Mouse (Mus musculus): ENCODE measurements around the gene Fetub. TPM values are rescaled to one million over a fixed set of nuclear protein-coding genes. Genes with fewer than 3 reads are reported as not detected.

Fetub gene
- polyA plus RNA-seq, 1 experiment from 2014 or later: not detected

Other genes with a start within 250 kb of the Fetub start
- gene Crygs, start 106.8 kb upstream of the Fetub start, polyA plus RNA-seq (2016; fragmentation: Nextera tagmentation; extraction: Ambion mirVana): 0.62 and 0.88 TPM in 2 replicates
- 33.8 and 35.2 TPM in 2 replicates for gene Tbccd1, start 60.7 kb upstream of the Fetub start, polyA plus RNA-seq (2016; fragmentation: Nextera tagmentation; extraction: Ambion mirVana)
- 97.9 and 102 TPM in 2 replicates for gene Dnajb11, start 60.5 kb upstream of the Fetub start, polyA plus RNA-seq (2016; fragmentation: Nextera tagmentation; extraction: Ambion mirVana)
- gene Ahsg, start 27.1 kb upstream of the Fetub start, polyA plus RNA-seq (2016; fragmentation: Nextera tagmentation; extraction: Ambion mirVana): not detected in 2 replicates
- gene Hrg, start 32.7 kb downstream of the Fetub start, polyA plus RNA-seq (2016; fragmentation: Nextera tagmentation; extraction: Ambion mirVana): not detected in 2 replicates
- not detected in 2 replicates for gene Kng2, start 111.1 kb downstream of the Fetub start, polyA plus RNA-seq (2016; fragmentation: Nextera tagmentation; extraction: Ambion mirVana)
- 0.14 TPM in 1 of 2 replicates, not detected in the other for gene Kng1, start 139.5 kb downstream of the Fetub start, polyA plus RNA-seq (2016; fragmentation: Nextera tagmentation; extraction: Ambion mirVana)
- gene Eif4a2, start 189.1 kb downstream of the Fetub start, polyA plus RNA-seq (2016; fragmentation: Nextera tagmentation; extraction: Ambion mirVana): 243 and 251 TPM in 2 replicates
- 139 and 150 TPM in 2 replicates for gene Rfc4, start 209.4 kb downstream of the Fetub start, polyA plus RNA-seq (2016; fragmentation: Nextera tagmentation; extraction: Ambion mirVana)
- gene Adipoq, start 228.2 kb downstream of the Fetub start, polyA plus RNA-seq (2016; fragmentation: Nextera tagmentation; extraction: Ambion mirVana): not detected in 2 replicates

All from embryonic facial prominence, embryonic 12.5 days (tissue).